Mouse (Mus musculus): ENCODE results near the gene Rsph1. TPM values are rescaled to one million over a fixed set of nuclear protein-coding genes. Genes with fewer than 3 reads are reported as not detected.

Rsph1 gene
- polyA plus RNA-seq, 1 experiment: 11.7 TPM

DNA sequence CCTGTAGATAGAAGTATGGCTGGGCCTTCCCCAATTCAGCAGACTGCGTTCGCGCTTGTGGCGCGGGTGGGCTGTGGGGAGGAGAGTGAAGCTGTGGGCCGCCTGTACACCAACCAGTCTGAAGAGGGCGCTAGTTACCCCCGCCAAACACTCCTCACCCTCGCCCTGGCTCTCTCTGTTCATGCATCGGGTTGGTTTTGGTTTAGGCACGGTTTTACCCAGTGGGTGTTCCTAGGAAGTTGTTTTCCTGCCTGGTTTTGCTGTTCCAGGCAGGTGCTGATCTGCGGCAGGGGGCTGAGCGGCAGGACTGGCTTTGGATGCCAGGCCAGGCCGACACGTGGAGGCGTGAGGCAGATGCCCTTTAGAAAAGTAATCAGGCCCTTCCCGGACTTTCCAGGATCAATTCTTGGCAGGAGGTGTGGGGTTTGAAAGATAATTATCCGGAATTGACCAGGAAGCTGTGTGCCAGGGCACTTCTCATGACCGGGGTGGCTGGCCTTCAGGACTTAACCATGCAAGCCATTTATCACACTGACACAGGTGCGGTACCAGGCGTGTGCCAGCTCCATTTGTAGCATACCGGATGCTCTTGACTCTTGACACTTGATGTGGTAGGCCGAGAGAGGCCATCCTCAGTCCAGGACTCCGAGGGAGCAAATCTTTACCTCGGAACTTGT is 18.2 kb upstream of the Rsph1 start:
- WGBS: 29% methylated on average over 25 of the region's 25 CpGs
- peak; percentile 75 for DNase-seq
- TF ChIP-seq POLR2A (IDR thresholded peaks at IDR 0.05; ENCODE audit: borderline replicate concordance, extremely low read depth, low read depth, low read length): no peak
- peak; percentile 62 for TF ChIP-seq CTCF (IDR thresholded peaks at IDR 0.05; ENCODE audit: insufficient read depth, low read length)
- peak overlapping the region; percentile 67 for H3K4me3 ChIP-seq (replicated peaks; ENCODE audit: extremely low read depth, low read depth, low read length)
- peaks cover 10% of the 10 kb centered on the region for H3K4me1 ChIP-seq (ENCODE audit: control insufficient read depth, insufficient read depth, low read length)

DNA sequence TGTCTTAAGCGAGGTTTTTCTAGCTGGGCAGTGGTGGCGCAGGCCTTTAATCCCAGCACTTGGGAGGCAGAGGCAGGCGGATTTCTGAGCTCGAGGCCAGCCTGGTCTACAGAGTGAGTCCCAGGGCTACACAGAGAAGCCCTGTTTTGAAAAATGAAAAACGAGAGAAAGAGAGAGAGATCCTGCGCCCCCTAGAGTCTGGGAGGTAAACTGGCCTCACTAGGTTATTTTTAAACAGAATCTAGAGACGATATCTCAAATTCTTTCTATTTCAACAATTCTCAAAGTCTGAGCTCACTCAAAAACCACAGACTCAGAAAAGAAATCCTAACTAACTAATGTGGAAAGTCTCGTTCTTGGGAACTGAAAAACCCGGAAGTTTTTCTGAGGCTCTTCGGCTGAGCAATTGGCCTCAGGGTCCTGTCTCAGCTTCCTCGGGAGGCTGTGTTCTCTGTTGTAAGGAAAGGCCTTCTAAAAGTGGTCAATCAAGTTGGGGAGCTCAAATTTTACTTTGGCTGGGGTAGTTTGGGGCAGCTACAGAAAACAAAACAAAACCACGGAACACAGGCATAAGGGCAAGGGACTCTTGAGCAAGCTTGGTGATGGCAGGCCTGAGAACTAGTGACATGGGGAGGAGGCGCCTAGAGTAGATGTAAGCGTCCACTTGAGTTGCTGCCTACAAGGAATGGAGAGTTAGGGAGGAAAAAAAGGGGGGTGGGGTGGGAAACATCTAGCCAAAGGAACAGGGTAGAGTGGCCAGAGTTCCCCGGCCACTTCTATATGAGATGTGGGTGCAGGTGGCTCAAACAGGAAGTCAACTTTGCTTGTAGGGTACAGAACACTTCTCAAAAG is 17.4 kb upstream of the Rsph1 start:
- TF ChIP-seq POLR2A (IDR thresholded peaks at IDR 0.05; ENCODE audit: borderline replicate concordance, extremely low read depth, low read depth, low read length) (no peak), CTCF (IDR thresholded peaks at IDR 0.05; ENCODE audit: insufficient read depth, low read length) (no peak)
- Histone ChIP-seq H3K4me1 (ENCODE audit: control insufficient read depth, insufficient read depth, low read length) (peaks cover 10% of the 10 kb centered on the region), H3K4me3 (replicated peaks; ENCODE audit: extremely low read depth, low read depth, low read length) (no peak overlapping the region)
- 66% methylated on average over 15 of the region's 15 CpGs for WGBS
- DNase-seq: no peak

DNA sequence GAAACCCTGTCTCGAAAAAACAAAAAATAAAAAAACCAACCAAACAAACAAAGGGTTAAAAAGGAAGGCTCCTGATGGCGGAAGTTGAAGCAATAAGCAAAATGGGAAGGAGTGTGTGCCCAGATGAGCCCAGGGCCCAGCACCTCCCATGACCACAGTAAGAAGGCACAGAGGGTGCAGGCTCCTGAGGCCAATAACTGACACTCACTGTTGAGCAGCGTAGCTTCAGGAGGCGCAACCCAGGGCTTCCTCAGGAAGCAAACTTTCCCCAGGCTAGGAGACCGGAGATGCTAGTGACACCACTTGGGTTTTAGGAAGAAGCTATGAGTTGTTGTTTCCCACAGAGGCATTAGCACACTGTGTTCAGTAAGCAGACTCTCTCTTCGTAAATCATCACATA is 13.7 kb upstream of the Rsph1 start:
- DNase-seq: no peak
- no peak overlapping the region for H3K4me3 ChIP-seq (replicated peaks; ENCODE audit: extremely low read depth, low read depth, low read length)
- H3K4me1 ChIP-seq (ENCODE audit: control insufficient read depth, insufficient read depth, low read length): peaks cover 2% of the 10 kb centered on the region; the same call in 1 of the 2 replicates
- TF ChIP-seq POLR2A (IDR thresholded peaks at IDR 0.05; ENCODE audit: borderline replicate concordance, extremely low read depth, low read depth, low read length): no peak
- TF ChIP-seq CTCF (IDR thresholded peaks at IDR 0.05; ENCODE audit: insufficient read depth, low read length): no peak
- 46% methylated on average over 6 of the region's 6 CpGs for WGBS

DNA sequence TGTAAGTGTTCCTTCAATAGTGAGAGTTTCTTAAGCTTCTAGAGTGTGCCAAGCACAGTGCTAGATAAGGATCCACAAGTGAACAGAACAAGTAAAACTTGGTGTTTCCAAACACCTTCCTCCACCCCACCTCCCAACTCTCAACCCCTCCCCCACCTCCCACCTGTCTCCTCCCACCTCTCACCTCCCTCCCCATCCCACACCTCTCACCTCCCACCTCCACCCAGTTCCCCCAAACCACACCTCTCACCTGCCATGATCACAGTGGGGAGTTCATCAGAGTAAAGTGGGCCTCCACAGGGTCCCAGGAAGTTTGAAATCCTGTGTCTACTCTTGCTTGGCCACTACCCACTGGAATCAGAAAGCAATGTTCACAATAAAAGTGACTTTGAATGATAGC is 13.1 kb upstream of the Rsph1 start:
- TF ChIP-seq POLR2A (IDR thresholded peaks at IDR 0.05; ENCODE audit: borderline replicate concordance, extremely low read depth, low read depth, low read length) (no peak), CTCF (IDR thresholded peaks at IDR 0.05; ENCODE audit: insufficient read depth, low read length) (no peak)
- H3K4me1 ChIP-seq (ENCODE audit: control insufficient read depth, insufficient read depth, low read length): peaks cover 2% of the 10 kb centered on the region; the same call in 1 of the 2 replicates
- DNase-seq: no peak
- H3K4me3 ChIP-seq (replicated peaks; ENCODE audit: extremely low read depth, low read depth, low read length): no peak overlapping the region

DNA sequence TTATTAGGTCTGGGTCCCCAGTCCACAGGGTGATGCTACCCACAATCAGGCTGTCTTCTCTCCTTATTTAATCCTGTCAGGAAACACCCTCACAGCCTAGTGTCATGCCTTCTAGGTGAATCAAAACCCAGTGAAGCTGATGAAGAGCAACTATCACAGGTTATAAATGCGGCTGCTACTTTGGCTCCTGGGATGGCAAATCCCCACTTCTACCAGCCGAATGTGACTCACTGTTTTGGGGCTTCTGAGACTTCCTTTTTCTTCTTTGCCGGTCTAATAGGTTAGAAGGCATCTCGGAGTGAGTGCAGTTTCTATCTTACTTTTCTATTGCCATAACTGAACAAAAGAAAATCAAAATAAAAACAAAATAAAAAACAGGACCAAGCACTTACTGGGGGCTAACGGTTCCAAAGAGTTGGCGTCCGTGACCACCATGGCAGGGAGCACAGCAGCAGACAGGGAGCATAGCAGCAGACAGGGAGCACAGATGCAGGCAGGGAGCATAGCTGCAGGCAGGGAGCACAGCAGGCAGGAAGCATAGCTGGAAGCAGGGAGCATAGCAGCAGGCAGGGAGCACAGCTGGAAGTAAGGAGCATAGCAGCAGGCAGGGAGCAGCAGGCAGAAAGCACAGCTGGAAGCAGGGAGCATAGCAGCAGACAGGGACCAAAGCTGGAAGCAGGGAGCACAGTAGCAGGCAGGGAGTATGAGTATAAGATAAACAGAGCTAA is 12.0 kb upstream of the Rsph1 start:
- 60% methylated on average over 7 of the region's 7 CpGs for WGBS
- Histone ChIP-seq H3K4me1 (ENCODE audit: control insufficient read depth, insufficient read depth, low read length) (no peaks in the 10 kb centered on the region), H3K4me3 (replicated peaks; ENCODE audit: extremely low read depth, low read depth, low read length) (no peak overlapping the region)
- TF ChIP-seq POLR2A (IDR thresholded peaks at IDR 0.05; ENCODE audit: borderline replicate concordance, extremely low read depth, low read depth, low read length) (no peak), CTCF (IDR thresholded peaks at IDR 0.05; ENCODE audit: insufficient read depth, low read length) (no peak)
- no peak for DNase-seq

DNA sequence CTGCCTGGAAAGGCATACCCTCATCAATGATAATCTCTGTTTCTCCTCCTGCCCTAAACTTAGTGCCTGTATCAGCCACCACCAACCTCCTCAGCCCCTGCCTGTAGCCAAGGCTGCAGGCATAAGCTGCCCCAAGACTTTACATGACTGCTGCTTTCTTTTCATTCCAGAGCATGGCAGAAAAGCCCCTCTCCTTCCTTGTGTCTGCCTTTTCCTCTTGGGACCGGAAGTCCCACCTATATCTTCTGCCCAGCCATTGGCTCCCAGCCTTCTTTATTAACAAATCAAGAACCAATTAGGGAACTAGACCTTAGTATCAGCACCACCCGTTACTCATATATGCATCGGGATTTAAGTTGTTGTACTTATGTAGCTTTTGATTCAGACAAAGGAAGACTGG is 10.0 kb upstream of the Rsph1 start:
- TF ChIP-seq CTCF (IDR thresholded peaks at IDR 0.05; ENCODE audit: insufficient read depth, low read length): no peak
- no peak for TF ChIP-seq POLR2A (IDR thresholded peaks at IDR 0.05; ENCODE audit: borderline replicate concordance, extremely low read depth, low read depth, low read length)
- no peaks in the 10 kb centered on the region for H3K4me1 ChIP-seq (ENCODE audit: control insufficient read depth, insufficient read depth, low read length)
- DNase-seq: no peak
- WGBS: 70% methylated on average over 3 of the region's 3 CpGs
- no peak overlapping the region for H3K4me3 ChIP-seq (replicated peaks; ENCODE audit: extremely low read depth, low read depth, low read length)

DNA sequence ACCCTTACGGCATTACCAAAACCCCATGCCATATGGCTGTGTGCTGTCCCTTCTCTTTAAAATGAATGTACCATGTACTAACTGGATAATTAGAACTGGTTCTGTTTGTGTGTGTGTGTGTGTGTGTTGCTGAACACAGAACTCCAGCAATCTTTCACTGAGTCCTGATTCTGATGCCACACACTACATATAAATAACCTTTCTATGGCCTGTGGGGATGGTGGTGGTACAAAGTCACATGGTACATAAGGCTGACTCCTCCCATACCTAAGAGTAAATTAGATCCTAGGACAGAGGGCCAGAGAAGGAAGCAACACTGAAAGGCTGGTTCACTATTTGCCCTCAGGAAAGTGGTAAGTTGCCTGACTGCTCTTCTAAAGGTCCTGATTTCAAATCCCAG is 9.3 kb upstream of the Rsph1 start, which contains the start of gene Slc37a1:
TSS of gene Slc37a1 (plus strand) at position 301 of the 400 bp plus-strand sequence.
- 100% methylated on average over 1 of the region's 1 CpGs for WGBS
- Histone ChIP-seq H3K4me1 (ENCODE audit: control insufficient read depth, insufficient read depth, low read length) (no peaks in the 10 kb centered on the region), H3K4me3 (replicated peaks; ENCODE audit: extremely low read depth, low read depth, low read length) (no peak within 1 kb of the TSS)
- no peak for DNase-seq
- no peak for TF ChIP-seq POLR2A (IDR thresholded peaks at IDR 0.05; ENCODE audit: borderline replicate concordance, extremely low read depth, low read depth, low read length)
- no peak for TF ChIP-seq CTCF (IDR thresholded peaks at IDR 0.05; ENCODE audit: insufficient read depth, low read length)

DNA sequence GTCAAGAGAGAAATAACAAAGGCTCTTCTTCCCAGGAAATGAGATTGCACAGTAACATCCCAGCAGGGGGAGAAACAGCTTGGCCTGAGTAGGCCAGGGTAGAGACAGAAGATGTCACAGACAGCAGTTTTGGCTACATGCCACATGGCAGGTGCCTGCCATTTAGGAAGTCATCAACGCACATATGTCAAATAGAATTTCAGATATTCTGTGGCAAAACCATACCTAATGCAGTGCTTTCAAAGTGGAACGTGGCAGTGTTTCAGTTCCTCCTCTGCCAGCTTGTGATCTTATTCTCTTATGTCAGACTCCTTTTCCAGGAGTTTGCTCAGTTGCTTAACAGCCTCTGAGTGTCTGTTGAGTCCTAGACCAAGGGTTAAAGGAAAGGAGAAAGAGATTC is 8.7 kb upstream of the Rsph1 start:
- no peak for TF ChIP-seq CTCF (IDR thresholded peaks at IDR 0.05; ENCODE audit: insufficient read depth, low read length)
- TF ChIP-seq POLR2A (IDR thresholded peaks at IDR 0.05; ENCODE audit: borderline replicate concordance, extremely low read depth, low read depth, low read length): no peak
- WGBS: 64% methylated on average over 2 of the region's 2 CpGs
- DNase-seq: no peak
- H3K4me3 ChIP-seq (replicated peaks; ENCODE audit: extremely low read depth, low read depth, low read length): no peak overlapping the region
- no peaks in the 10 kb centered on the region for H3K4me1 ChIP-seq (ENCODE audit: control insufficient read depth, insufficient read depth, low read length)

DNA sequence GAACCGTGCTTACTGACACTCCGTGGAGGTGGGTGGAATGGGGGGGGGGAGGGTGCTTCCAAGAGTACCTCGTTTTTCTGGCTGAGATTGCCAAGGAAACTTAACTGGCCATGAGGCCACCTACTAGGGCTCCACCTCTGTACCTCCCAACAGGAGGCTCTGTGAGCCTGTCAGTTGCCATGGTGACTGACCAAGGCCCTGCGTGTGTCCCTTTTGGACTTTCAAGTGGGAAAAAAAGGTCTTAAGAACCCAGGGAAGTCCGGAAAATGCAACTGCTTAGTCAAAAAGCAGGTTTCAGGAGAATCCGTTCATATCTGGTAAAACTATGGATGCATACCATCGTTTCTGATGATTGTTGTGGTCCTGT is 5.5 kb upstream of the Rsph1 start:
- no peaks in the 10 kb centered on the region for H3K4me1 ChIP-seq (ENCODE audit: control insufficient read depth, insufficient read depth, low read length)
- H3K4me3 ChIP-seq (replicated peaks; ENCODE audit: extremely low read depth, low read depth, low read length): no peak overlapping the region
- no peak for DNase-seq
- TF ChIP-seq POLR2A (IDR thresholded peaks at IDR 0.05; ENCODE audit: borderline replicate concordance, extremely low read depth, low read depth, low read length) (no peak), CTCF (IDR thresholded peaks at IDR 0.05; ENCODE audit: insufficient read depth, low read length) (no peak)
- WGBS: 33% methylated on average over 7 of the region's 7 CpGs
